Mouse (Mus musculus) midbrain, postnatal 0 days (tissue): Measurements from ENCODE around the gene Themis2. TPM values are rescaled to one million over a fixed set of nuclear protein-coding genes. Genes with fewer than 3 reads are reported as not detected.
A peak's percentile ranks its signal among the peaks of the same experiment; 100 is the strongest.

Source experiments
- ATAC-seq: fragments of 200-750 bp; cut with Nextera tagmentation; 2 replicates; pipeline ENCODE4 v1.8.0; 2017; ENCODE audit warnings: moderate number of reproducible peaks, mild to moderate bottlenecking, moderate TSS enrichment, moderate library complexity; ENCODE audit not compliant: low FRiP score
- DNase-seq: peaks from one replicate; pipeline ENCODE4 v3.0.0-alpha.2; 2015; ENCODE audit warnings: low spot score
- H3K27ac ChIP-seq: fragments of 300-500 bp; sonication (generic); 2 replicates; pipeline ENCODE4 v1.5.1; 2014; ENCODE audit warnings: low read depth, mild to moderate bottlenecking, low read length, mixed read lengths
- H3K27me3 ChIP-seq: fragments of 300-500 bp; sonication (generic); 2 replicates; pipeline ENCODE4 v1.6.1; 2014; ENCODE audit warnings: low read length, control low read depth, mixed read lengths; ENCODE audit not compliant: insufficient read depth
- H3K36me3 ChIP-seq: fragments of 300-500 bp; sonication (generic); 2 replicates; pipeline ENCODE4 v1.6.1; 2014; ENCODE audit warnings: low read length, control low read depth, mixed read lengths; ENCODE audit not compliant: insufficient read depth
- H3K4me1 ChIP-seq: fragments of 300-500 bp; sonication (generic); 2 replicates; pipeline ENCODE4 v1.6.1; 2014; ENCODE audit warnings: mild to moderate bottlenecking, control low read depth, antibody characterized with exemption, low read length, mixed read lengths; ENCODE audit not compliant: insufficient read depth
- H3K4me2 ChIP-seq: fragments of 300-500 bp; sonication (generic); 2 replicates; pipeline ENCODE4 v1.6.1; 2014; ENCODE audit warnings: low read depth, mild to moderate bottlenecking, low read length, mixed read lengths; ENCODE audit not compliant: poor library complexity, severe bottlenecking
- H3K4me3 ChIP-seq: fragments of 300-500 bp; sonication (generic); 2 replicates; pipeline ENCODE4 v1.5.1; 2014; ENCODE audit warnings: low read depth, mild to moderate bottlenecking, low read length, moderate library complexity
- H3K9ac ChIP-seq: fragments of 300-500 bp; sonication (generic); replicated peaks from 2 replicates; pipeline ENCODE4 v1.6.1; 2014; ENCODE audit warnings: mild to moderate bottlenecking, low read length, moderate library complexity, mixed read lengths; ENCODE audit not compliant: poor library complexity, severe bottlenecking
- H3K9me3 ChIP-seq: fragments of 300-500 bp; sonication (generic); 2 replicates; pipeline ENCODE4 v1.6.1; 2016; ENCODE audit warnings: low read length, control low read depth
- CTCF ChIP-seq: IDR thresholded peaks from 2 replicates; pipeline ENCODE4 v1.5.1; 2016; ENCODE audit warnings: antibody characterized with exemption, mild to moderate bottlenecking
- WGBS: fragments of 180-500 bp; shearing (Covaris S2); extraction: QIAGEN DNeasy Blood & Tissue Kit; methylation state at CpG from one replicate; pipeline ENCODE4 v1.1.7; 2014; 5-methylcytosine and 5-hydroxymethylcytosine counted together
- polyA plus RNA-seq: library from polyadenylated mRNA; unstranded; fragments of >200 nt; fragmentation: Nextera tagmentation; extraction: Ambion mirVana; gene quantifications from 2 replicates; pipeline ENCODE4 v1.2.1, GENCODE M21; 2015
- total RNA-seq: library from RNA; depleted of rRNA; stranded (reverse); fragments of >200 nt; gene quantifications from 2 replicates; pipeline ENCODE4 v1.2.3, GENCODE M21; 2014

The Themis2 gene
- total and polyA plus RNA-seq, 2 experiments from 2014 or later = 0.49 TPM

DNA sequence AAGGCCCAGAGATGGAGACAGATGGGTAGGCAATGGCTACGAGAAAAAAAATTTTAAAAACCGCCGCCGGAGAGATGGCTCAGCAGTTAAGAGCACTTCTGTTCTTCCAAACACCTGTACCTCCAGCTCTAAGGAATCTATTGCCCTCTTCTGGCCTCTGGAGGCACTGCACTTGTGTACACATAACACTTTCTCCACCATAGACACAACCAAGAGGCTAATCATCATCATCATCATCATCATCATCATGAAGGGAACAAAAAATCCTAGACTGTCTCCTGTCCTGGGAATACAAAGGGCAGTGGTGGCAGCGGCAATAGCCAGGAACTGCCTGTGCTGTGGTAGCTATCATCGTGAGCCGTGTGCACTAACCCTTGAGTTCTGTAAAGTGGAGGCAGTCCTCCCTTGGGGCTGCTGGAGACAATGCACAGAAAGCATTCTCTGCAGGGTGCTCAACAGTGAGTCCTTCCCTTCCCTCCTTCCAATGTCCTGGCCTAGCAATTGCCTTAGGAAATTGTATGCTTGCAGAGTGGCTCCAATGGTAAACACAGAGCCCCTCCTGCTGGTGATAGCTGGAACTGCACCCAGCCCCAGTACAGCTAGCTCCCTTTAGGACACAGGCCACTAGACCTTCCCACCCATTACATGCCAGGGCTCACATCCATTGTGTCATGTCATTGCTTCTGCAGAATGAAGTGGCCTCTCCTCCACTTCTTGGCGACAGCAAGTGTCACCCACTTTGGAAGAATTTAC lies 27.6 kb upstream of the Themis2 start:
- Histone ChIP-seq H3K4me3 (no peak overlapping the region), H3K9ac (no peak overlapping the region), H3K36me3 (peaks cover 28% of the 10 kb centered on the region), H3K27ac (no peak overlapping the region), H3K27me3 (no peaks in the 10 kb centered on the region), H3K4me1 (no peaks in the 10 kb centered on the region), H3K4me2 (no peak overlapping the region), H3K9me3 (no peaks in the 10 kb centered on the region; the same call in 1 of the 2 replicates)
- ATAC-seq = no peak
- 79% methylated on average over 8 of the region's 8 CpGs for WGBS
- peak; percentile 74 for TF ChIP-seq CTCF
- peak; percentile 40 for DNase-seq

- 52% methylated on average over 2 of the region's 2 CpGs for WGBS
- ATAC-seq (no peak), DNase-seq (no peak)
- no peak overlapping the region for H3K4me3 ChIP-seq
- no peaks in the 10 kb centered on the region for H3K4me1 ChIP-seq
- H3K9me3 ChIP-seq = no peaks in the 10 kb centered on the region; the same call in 1 of the 2 replicates
- H3K27ac ChIP-seq = no peak overlapping the region
- no peak overlapping the region for H3K9ac ChIP-seq
- no peak for TF ChIP-seq CTCF
- H3K27me3 ChIP-seq = no peaks in the 10 kb centered on the region
- H3K36me3 ChIP-seq = no peaks in the 10 kb centered on the region
- H3K4me2 ChIP-seq = no peak overlapping the region
These were observed 22.3 kb upstream of the Themis2 start for GRCm38 (mm10) chr4:132818442-132818841.

GRCm38 (mm10) chr4:132816855-132817254 lies 20.7 kb upstream of the Themis2 start:
- WGBS = 64% methylated on average over 2 of the region's 2 CpGs
- no peak overlapping the region for H3K27ac ChIP-seq
- no peak for TF ChIP-seq CTCF

DNA sequence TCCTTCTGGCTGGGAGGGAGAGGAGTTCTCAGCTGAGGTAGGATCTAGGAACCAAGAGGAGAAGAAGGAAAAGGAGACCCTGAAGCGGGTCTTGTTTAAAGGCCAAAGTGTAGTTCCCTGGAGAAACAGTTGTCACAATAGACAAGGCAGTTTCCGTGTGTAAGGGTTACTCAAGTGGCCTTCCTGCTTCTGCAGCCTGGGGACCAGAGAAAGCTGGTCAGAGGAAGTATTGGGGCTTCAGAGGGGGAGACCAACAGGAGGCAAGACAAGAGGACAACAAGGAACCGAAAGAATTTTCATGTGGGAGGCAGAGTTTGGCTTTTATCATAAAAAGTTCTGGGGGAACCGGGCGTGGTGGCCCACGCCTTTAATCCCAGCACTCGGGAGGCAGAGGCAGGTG lies 20.2 kb upstream of the Themis2 start:
- no peak for DNase-seq
- no peak for TF ChIP-seq CTCF
- H3K36me3 ChIP-seq = no peaks in the 10 kb centered on the region
- ATAC-seq = no peak
- H3K4me1 ChIP-seq = no peaks in the 10 kb centered on the region
- H3K4me2 ChIP-seq = no peak overlapping the region
- H3K9ac ChIP-seq = no peak overlapping the region
- H3K27ac ChIP-seq = no peak overlapping the region
- H3K4me3 ChIP-seq = no peak overlapping the region
- no peaks in the 10 kb centered on the region; the same call in 1 of the 2 replicates for H3K9me3 ChIP-seq
- 81% methylated on average over 7 of the region's 7 CpGs for WGBS
- H3K27me3 ChIP-seq = no peaks in the 10 kb centered on the region

More at GRCm38 (mm10) chr4:132816855-132817254, 20.7 kb upstream of the Themis2 start:
- Histone ChIP-seq H3K9ac (no peak overlapping the region), H3K36me3 (no peaks in the 10 kb centered on the region), H3K4me1 (no peaks in the 10 kb centered on the region), H3K9me3 (no peaks in the 10 kb centered on the region; the same call in 1 of the 2 replicates), H3K4me2 (no peak overlapping the region), H3K4me3 (no peak overlapping the region), H3K27me3 (no peaks in the 10 kb centered on the region)
- ATAC-seq (no peak), DNase-seq (no peak)

GRCm38 (mm10) chr4:132809621-132810020 lies 13.4 kb upstream of the Themis2 start:
- H3K9ac ChIP-seq = no peak overlapping the region
- DNase-seq (no peak), ATAC-seq (no peak)
- no peaks in the 10 kb centered on the region for H3K27me3 ChIP-seq
- no peaks in the 10 kb centered on the region for H3K4me1 ChIP-seq
- no peak for TF ChIP-seq CTCF
- no peak overlapping the region for H3K4me2 ChIP-seq
- H3K9me3 ChIP-seq = no peaks in the 10 kb centered on the region
- WGBS = 89% methylated on average over 5 of the region's 5 CpGs
- no peak overlapping the region for H3K27ac ChIP-seq
- no peaks in the 10 kb centered on the region for H3K36me3 ChIP-seq
- no peak overlapping the region for H3K4me3 ChIP-seq

- WGBS = 78% methylated on average over 5 of the region's 5 CpGs
These were observed 11.8 kb upstream of the Themis2 start for GRCm38 (mm10) chr4:132807771-132808641.

More at GRCm38 (mm10) chr4:132807771-132808641, 11.8 kb upstream of the Themis2 start:
- no peak overlapping the region for H3K9ac ChIP-seq
- no peak overlapping the region for H3K4me2 ChIP-seq
- no peaks in the 10 kb centered on the region for H3K4me1 ChIP-seq
- ATAC-seq (no peak), DNase-seq (no peak)
- no peak for TF ChIP-seq CTCF
- no peak overlapping the region for H3K27ac ChIP-seq
- H3K4me3 ChIP-seq = no peak overlapping the region
- no peaks in the 10 kb centered on the region for H3K27me3 ChIP-seq
- H3K36me3 ChIP-seq = no peaks in the 10 kb centered on the region
- H3K9me3 ChIP-seq = no peaks in the 10 kb centered on the region
